Mouse (Mus musculus): ENCODE results near the gene Olfr221.

GRCm38 (mm10) chr14:51988731-51989130 lies 53.5 kb downstream of the Olfr221 start:
- no peak for TF ChIP-seq POLR2A (IDR thresholded peaks at IDR 0.05; ENCODE audit: insufficient read depth, low read depth, low read length)
- TF ChIP-seq CTCF (IDR thresholded peaks at IDR 0.05; ENCODE audit: insufficient read depth, low read depth, low read length), result no peak

Data from olfactory bulb, adult 2 months (tissue).